Mouse (Mus musculus) thymus, adult 2 months (tissue): ENCODE results near the gene Clybl.

Source experiments
- CTCF ChIP-seq: fragments of 200-500 bp; IDR thresholded peaks from 2 replicates; pipeline ENCODE4 v1.5.1; 2012; ENCODE audit warnings: mild to moderate bottlenecking, control low read depth, low read length, moderate library complexity, borderline replicate concordance; ENCODE audit not compliant: control insufficient read depth, poor library complexity, insufficient read depth; ENCODE audit errors: extremely low read depth
- POLR2A ChIP-seq: fragments of 200-500 bp; IDR thresholded peaks from 2 replicates; pipeline ENCODE4 v1.6.1; 2012; ENCODE audit warnings: mild to moderate bottlenecking, low read length, control low read depth, moderate library complexity; ENCODE audit not compliant: control insufficient read depth, poor library complexity, insufficient read depth; ENCODE audit errors: extremely low read depth

DNA sequence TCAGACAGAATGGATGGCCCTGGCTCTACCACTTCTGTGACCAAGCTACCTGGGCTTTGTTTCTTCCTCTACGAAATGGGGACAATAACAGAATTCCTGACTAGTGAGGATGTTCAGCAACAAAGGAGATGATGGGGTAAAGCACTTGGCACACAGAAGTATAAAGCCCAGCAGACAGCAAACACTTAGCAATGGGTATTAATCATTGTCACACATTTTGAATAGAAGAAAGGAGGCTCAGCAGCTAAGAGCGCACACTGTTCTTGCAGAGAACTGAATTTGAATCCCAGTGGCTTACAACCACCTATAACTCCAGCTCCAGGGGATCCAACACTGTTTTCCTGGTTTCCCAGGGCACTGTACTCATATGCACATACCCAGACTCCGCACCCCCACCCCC lies 246.2 kb downstream of the Clybl start:
- TF ChIP-seq CTCF: no peak
- no peak for TF ChIP-seq POLR2A
